Mouse (Mus musculus) splenic B cell, adult 2 months (primary cell): ENCODE results near the gene Pfdn2.

ENCODE experiments used
- DNase-seq: peaks from one replicate; pipeline ENCODE4 v3.0.0-alpha.2; 2011; ENCODE audit warnings: low read depth, low spot score
- H3K27me3 ChIP-seq: 2 replicates; pipeline ENCODE4 v1.6.1; 2012; ENCODE audit warnings: mild to moderate bottlenecking, low read length, moderate library complexity, mixed read lengths; ENCODE audit not compliant: control insufficient read depth, poor library complexity, insufficient read depth, severe bottlenecking
- H3K36me3 ChIP-seq: 2 replicates; pipeline ENCODE4 v1.6.1; 2012; ENCODE audit warnings: mild to moderate bottlenecking, low read length, moderate library complexity, mixed read lengths; ENCODE audit not compliant: control insufficient read depth, poor library complexity, insufficient read depth, severe bottlenecking

Gene Pfdn2

GRCm38 (mm10) chr1:171342262-171343207 lies 2.9 kb upstream of the Pfdn2 start:
- no peaks in the 10 kb centered on the region for H3K27me3 ChIP-seq
- H3K36me3 ChIP-seq, result peaks cover 17% of the 10 kb centered on the region
- DNase-seq, result no peak

GRCm38 (mm10) chr1:171343922-171344677 lies 1.4 kb upstream of the Pfdn2 start:
- Histone ChIP-seq H3K27me3 (no peaks in the 10 kb centered on the region), H3K36me3 (peaks cover 10% of the 10 kb centered on the region)
- DNase-seq, result peak; percentile 18

GRCm38 (mm10) chr1:171344715-171345114 lies 755 bp upstream of the Pfdn2 start:
- DNase-seq, result no peak
- Histone ChIP-seq H3K36me3 (peaks cover 7% of the 10 kb centered on the region), H3K27me3 (no peaks in the 10 kb centered on the region)

- DNase-seq, result peak; percentile 30
- H3K36me3 ChIP-seq, result peaks cover 3% of the 10 kb centered on the region
- no peaks in the 10 kb centered on the region for H3K27me3 ChIP-seq
Measured at GRCm38 (mm10) chr1:171346095-171346450, 603 bp downstream of the Pfdn2 start.

GRCm38 (mm10) chr1:171348665-171349064 lies 3.2 kb downstream of the Pfdn2 start:
- Histone ChIP-seq H3K36me3 (no peaks in the 10 kb centered on the region; the same call in 1 of the 2 replicates), H3K27me3 (no peaks in the 10 kb centered on the region)
- no peak for DNase-seq

GRCm38 (mm10) chr1:171349210-171349609 lies 3.7 kb downstream of the Pfdn2 start:
- H3K27me3 ChIP-seq, result no peaks in the 10 kb centered on the region
- DNase-seq, result no peak
- no peaks in the 10 kb centered on the region; the same call in 1 of the 2 replicates for H3K36me3 ChIP-seq

- peak; percentile 75 for DNase-seq
- no peaks in the 10 kb centered on the region for H3K27me3 ChIP-seq
- no peaks in the 10 kb centered on the region for H3K36me3 ChIP-seq
Measured at GRCm38 (mm10) chr1:171355812-171356340, 10.4 kb downstream of the Pfdn2 start.

GRCm38 (mm10) chr1:171356814-171357213 lies 11.3 kb downstream of the Pfdn2 start:
- no peak for DNase-seq
- H3K27me3 ChIP-seq, result no peaks in the 10 kb centered on the region
- H3K36me3 ChIP-seq, result no peaks in the 10 kb centered on the region

GRCm38 (mm10) chr1:171358421-171358820 lies 13.0 kb downstream of the Pfdn2 start:
- Histone ChIP-seq H3K27me3 (no peaks in the 10 kb centered on the region), H3K36me3 (no peaks in the 10 kb centered on the region; the same call in 1 of the 2 replicates)
- DNase-seq, result peak; percentile 80

- Histone ChIP-seq H3K27me3 (no peaks in the 10 kb centered on the region), H3K36me3 (no peaks in the 10 kb centered on the region; the same call in 1 of the 2 replicates)
- DNase-seq, result no peak
Measured at GRCm38 (mm10) chr1:171360253-171360652, 14.8 kb downstream of the Pfdn2 start.

- no peaks in the 10 kb centered on the region; the same call in 1 of the 2 replicates for H3K36me3 ChIP-seq
- H3K27me3 ChIP-seq, result no peaks in the 10 kb centered on the region
- DNase-seq, result peak; percentile 89
Measured at GRCm38 (mm10) chr1:171360656-171361055, 15.2 kb downstream of the Pfdn2 start, which contains the start of gene Klhdc9. Gene Klhdc9, minus strand, starts transcription at chr1:171360798.

GRCm38 (mm10) chr1:171361106-171362103 lies 15.9 kb downstream of the Pfdn2 start:
- peak; percentile 89 for DNase-seq
- no peaks in the 10 kb centered on the region for H3K27me3 ChIP-seq
- H3K36me3 ChIP-seq, result no peaks in the 10 kb centered on the region; the same call in 1 of the 2 replicates

GRCm38 (mm10) chr1:171365934-171366333 lies 20.5 kb downstream of the Pfdn2 start:
- DNase-seq, result no peak
- no peaks in the 10 kb centered on the region; the same call in 1 of the 2 replicates for H3K36me3 ChIP-seq
- H3K27me3 ChIP-seq, result no peaks in the 10 kb centered on the region
